Mouse (Mus musculus) colon, adult 2 months (tissue): Measurements from ENCODE around the gene Zfp182. TPM values are rescaled to one million over a fixed set of nuclear protein-coding genes. Genes with fewer than 3 reads are reported as not detected.

Experiments used
- polyA plus RNA-seq: library from polyadenylated mRNA; depleted of rRNA; stranded (reverse); fragments of >200 nt; gene quantifications from 2 replicates; pipeline ENCODE4 v1.2.3, GENCODE M21; 2012; rRNA removed

Zfp182 gene
- 0.36 and 0.38 TPM in 2 replicates for polyA plus RNA-seq

DNA sequence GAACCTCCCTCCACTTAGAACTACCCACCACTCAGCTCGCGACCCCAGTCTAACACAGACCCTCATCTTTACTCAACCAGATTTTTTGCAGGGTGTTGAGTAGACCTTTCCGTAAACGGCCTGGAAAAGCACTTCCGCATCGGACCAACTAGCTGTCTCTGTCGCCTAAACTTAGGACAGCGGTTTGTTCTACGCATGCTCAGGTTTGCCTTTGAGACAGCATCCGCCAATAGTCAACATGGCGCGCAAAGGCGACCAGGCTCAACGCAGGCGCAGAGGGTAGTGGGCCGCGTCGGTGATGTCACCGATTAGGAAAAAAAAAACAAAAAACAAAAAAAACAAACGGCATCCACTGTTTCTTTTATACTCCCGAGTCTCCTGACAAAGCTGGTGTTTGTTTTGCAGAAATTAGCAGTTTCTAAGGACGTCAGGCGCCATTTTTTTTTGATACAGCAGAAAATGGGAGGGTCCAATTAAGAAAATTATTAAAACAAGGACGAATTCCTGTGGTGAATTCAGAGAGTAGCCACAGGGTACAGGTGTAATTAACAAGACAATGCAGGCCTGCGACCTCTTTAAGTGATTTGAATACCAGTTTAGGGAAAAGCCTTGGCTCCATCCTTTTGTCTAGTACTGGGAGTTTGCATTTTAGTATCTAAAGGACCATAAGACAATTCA lies at the start of gene Zfp182:
TSS of gene Zfp182 (minus strand) at position 451 of the 678 bp plus-strand sequence.

GRCm38 (mm10) chrX:21088983-21089866 lies 27.1 kb upstream of the Zfp182 start, which contains the start of gene Zfp300:
TSS of gene Zfp300 (minus strand) at chrX:21089527.

GRCm38 (mm10) chrX:21068106-21068505 lies 6.0 kb upstream of the Zfp182 start, which contains the start of gene Spaca5:
TSS of gene Spaca5 (plus strand) at chrX:21068406.

Other genes with a start within 250 kb of the Zfp182 start
- 6.2 and 9.3 TPM in 2 replicates for gene Timp1, start 192.2 kb downstream of the Zfp182 start, polyA plus RNA-seq
- 2.0 and 3.4 TPM in 2 replicates for gene Syn1, start 141.3 kb downstream of the Zfp182 start, polyA plus RNA-seq
- 25.2 and 26.5 TPM in 2 replicates for gene Cfp, start 130.8 kb downstream of the Zfp182 start, polyA plus RNA-seq
- gene Elk1, start 111.7 kb downstream of the Zfp182 start, polyA plus RNA-seq: 9.0 and 9.5 TPM in 2 replicates
- 10.0 and 14.7 TPM in 2 replicates for gene Uxt, start 100.3 kb downstream of the Zfp182 start, polyA plus RNA-seq
- gene Spaca5, start 6.1 kb upstream of the Zfp182 start, polyA plus RNA-seq: not detected in 2 replicates
- gene Zfp300, start 27.2 kb upstream of the Zfp182 start, polyA plus RNA-seq: 0.02 TPM in 1 of 2 replicates, not detected in the other
- gene Ssxa1, start 53.5 kb upstream of the Zfp182 start, polyA plus RNA-seq: not detected in 2 replicates
- gene Gm21876, start 113.3 kb upstream of the Zfp182 start, polyA plus RNA-seq: not detected in 2 replicates